Mouse (Mus musculus) neural tube, embryonic 12.5 days (tissue): Measurements from ENCODE around the gene Cnppd1. TPM values are rescaled to one million over a fixed set of nuclear protein-coding genes. Genes with fewer than 3 reads are reported as not detected.

ENCODE experiments used
- ATAC-seq: fragments of 200-750 bp; cut with Nextera tagmentation; 2 replicates; pipeline ENCODE4 v1.8.0; 2017; ENCODE audit warnings: low read depth, mild to moderate bottlenecking, moderate TSS enrichment, moderate library complexity; ENCODE audit not compliant: low FRiP score
- H3K27ac ChIP-seq: fragments of 300-500 bp; sonication (generic); 2 replicates; pipeline ENCODE4 v1.5.1; 2016
- H3K27me3 ChIP-seq: fragments of 300-500 bp; sonication (generic); replicated peaks from 2 replicates; pipeline ENCODE4 v1.6.1; 2016; ENCODE audit warnings: mild to moderate bottlenecking
- H3K36me3 ChIP-seq: fragments of 300-500 bp; sonication (generic); 2 replicates; pipeline ENCODE4 v1.6.1; 2016; ENCODE audit warnings: mild to moderate bottlenecking
- H3K4me1 ChIP-seq: fragments of 300-500 bp; sonication (generic); 2 replicates; pipeline ENCODE4 v1.6.1; 2016
- H3K4me2 ChIP-seq: fragments of 300-500 bp; sonication (generic); replicated peaks from 2 replicates; pipeline ENCODE4 v1.6.1; 2016; ENCODE audit warnings: mild to moderate bottlenecking
- H3K4me3 ChIP-seq: fragments of 300-500 bp; sonication (generic); 2 replicates; pipeline ENCODE4 v1.5.1; 2016
- H3K9ac ChIP-seq: fragments of 300-500 bp; sonication (generic); 2 replicates; pipeline ENCODE4 v1.6.1; 2016; ENCODE audit warnings: mild to moderate bottlenecking
- H3K9me3 ChIP-seq: fragments of 300-500 bp; sonication (generic); 2 replicates; pipeline ENCODE4 v1.6.1; 2016; ENCODE audit warnings: mild to moderate bottlenecking
- WGBS: fragments of 180-500 bp; shearing (Covaris S2); methylation state at CpG from one replicate; pipeline ENCODE4 v1.1.7; 2016; 5-methylcytosine and 5-hydroxymethylcytosine counted together
- polyA plus RNA-seq: library from polyadenylated mRNA; unstranded; fragments of >200 nt; fragmentation: Nextera tagmentation; extraction: Ambion mirVana; gene quantifications from 2 replicates; pipeline ENCODE4 v1.2.1, GENCODE M21; 2016

Gene Cnppd1
- polyA plus RNA-seq, 1 experiment from 2014 or later: 70.0 TPM

DNA sequence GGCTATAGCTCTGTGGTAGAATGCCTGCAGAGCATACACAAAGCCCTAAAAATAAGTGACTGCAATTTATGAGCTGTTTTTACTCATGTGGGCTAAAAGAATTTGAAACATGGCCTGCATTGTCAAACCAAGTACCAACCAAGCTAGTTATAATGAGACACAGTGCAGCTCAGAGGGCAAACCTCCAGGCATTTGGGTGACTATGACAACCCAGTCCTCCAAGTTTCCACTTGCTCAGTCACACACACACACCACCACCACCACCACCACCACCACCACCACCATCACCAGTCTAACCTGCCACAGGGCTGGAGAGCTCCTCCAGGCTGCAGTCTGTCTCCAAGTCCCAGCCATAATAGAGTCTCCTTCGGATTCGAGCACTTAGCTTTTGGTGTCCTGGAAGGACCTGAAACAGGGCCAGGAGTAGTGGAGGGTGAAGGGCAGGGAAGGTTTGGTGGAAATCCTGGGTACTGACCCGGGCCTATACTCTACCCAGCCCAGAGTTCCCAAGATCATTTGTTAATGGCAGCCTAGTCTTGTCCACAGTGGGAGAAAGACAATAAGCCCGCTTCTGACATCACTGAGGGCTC is 1.8 kb downstream of the Cnppd1 start:
- Histone ChIP-seq H3K4me2 (peak overlapping the region; percentile 93), H3K4me1 (peaks cover 24% of the 10 kb centered on the region), H3K9ac (peak overlapping the region; percentile 85), H3K36me3 (peaks cover 56% of the 10 kb centered on the region), H3K27me3 (no peaks in the 10 kb centered on the region), H3K9me3 (no peaks in the 10 kb centered on the region), H3K27ac (no peak overlapping the region), H3K4me3 (peak overlapping the region; percentile 76)
- ATAC-seq: no peak
- 58% methylated on average over 4 of the region's 4 CpGs for WGBS

DNA sequence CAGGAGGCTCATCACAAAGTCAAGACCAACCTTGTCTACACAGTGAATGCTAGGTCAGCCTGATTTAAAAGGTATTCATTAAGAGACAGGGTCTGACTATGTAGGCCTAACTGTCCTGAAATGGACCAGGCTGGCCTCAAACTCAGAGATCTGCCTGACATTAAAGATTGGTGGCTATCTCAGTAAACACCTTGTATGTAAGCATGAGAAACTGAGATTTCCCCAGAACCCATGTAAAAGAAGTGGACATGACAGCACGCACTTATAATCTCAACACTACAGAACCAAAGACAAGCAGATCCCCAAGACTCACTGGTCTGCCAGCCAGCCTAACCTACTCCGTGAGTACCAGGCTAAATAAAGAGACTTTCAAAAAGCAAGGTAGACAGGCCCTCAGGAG is 4.1 kb downstream of the Cnppd1 start:
- no peaks in the 10 kb centered on the region for H3K9me3 ChIP-seq
- no peak for ATAC-seq
- H3K4me3 ChIP-seq: no peak overlapping the region
- H3K27ac ChIP-seq: no peak overlapping the region
- peaks cover 45% of the 10 kb centered on the region for H3K36me3 ChIP-seq
- no peaks in the 10 kb centered on the region for H3K27me3 ChIP-seq
- no peak overlapping the region for H3K9ac ChIP-seq
- peaks cover 17% of the 10 kb centered on the region for H3K4me1 ChIP-seq
- WGBS: 94% methylated on average over 2 of the region's 2 CpGs
- no peak overlapping the region for H3K4me2 ChIP-seq

DNA sequence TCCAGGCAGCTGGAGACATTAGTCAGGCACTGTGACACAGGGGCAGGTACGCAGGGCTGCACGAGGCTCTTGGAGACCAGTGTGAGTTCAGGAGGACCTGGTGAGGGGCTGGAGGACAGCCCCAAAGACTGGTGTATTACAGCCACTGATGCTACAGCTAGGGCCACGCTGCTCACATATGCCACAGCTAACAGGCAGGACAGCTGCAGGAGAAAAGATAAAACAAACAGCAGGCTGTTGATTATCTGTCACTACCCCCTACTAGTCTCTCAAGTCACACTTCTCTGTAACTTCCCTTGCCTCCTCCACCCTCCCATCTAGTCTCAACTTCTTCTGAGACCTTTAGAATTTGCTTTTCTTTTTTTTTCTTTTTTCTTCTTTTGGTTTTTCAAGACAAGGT is 5.8 kb downstream of the Cnppd1 start:
- ATAC-seq: no peak
- H3K4me2 ChIP-seq: no peak overlapping the region
- H3K9ac ChIP-seq: no peak overlapping the region
- no peak overlapping the region for H3K27ac ChIP-seq
- no peaks in the 10 kb centered on the region for H3K27me3 ChIP-seq
- H3K4me1 ChIP-seq: peaks cover 17% of the 10 kb centered on the region
- H3K36me3 ChIP-seq: peaks cover 45% of the 10 kb centered on the region
- 71% methylated on average over 3 of the region's 3 CpGs for WGBS
- H3K9me3 ChIP-seq: no peaks in the 10 kb centered on the region
- no peak overlapping the region for H3K4me3 ChIP-seq

DNA sequence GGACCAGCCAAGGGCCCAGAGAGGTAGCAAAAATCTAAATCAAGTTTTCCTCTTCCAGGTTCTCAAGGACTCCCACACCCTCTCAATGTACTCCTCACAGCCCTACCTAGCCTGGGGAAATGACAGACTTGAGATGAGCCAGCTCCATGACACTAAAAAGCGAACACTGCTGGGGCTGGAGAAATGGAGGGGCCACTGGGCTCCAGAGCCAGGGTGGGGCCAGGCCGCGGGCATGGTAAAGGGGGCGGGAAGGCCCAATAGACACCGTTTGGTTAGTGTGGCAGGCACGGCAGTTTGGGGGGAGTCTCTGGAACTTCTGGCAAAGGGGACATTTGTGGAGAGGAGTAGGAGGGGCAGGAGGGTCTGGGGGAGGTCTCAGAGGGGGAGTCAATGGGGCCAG is 6.2 kb downstream of the Cnppd1 start:
- H3K4me3 ChIP-seq: no peak overlapping the region
- H3K36me3 ChIP-seq: peaks cover 45% of the 10 kb centered on the region
- no peak overlapping the region for H3K9ac ChIP-seq
- no peak overlapping the region for H3K4me2 ChIP-seq
- 81% methylated on average over 6 of the region's 6 CpGs for WGBS
- H3K9me3 ChIP-seq: no peaks in the 10 kb centered on the region
- no peak overlapping the region for H3K27ac ChIP-seq
- H3K4me1 ChIP-seq: peaks cover 13% of the 10 kb centered on the region
- no peaks in the 10 kb centered on the region for H3K27me3 ChIP-seq
- ATAC-seq: no peak

DNA sequence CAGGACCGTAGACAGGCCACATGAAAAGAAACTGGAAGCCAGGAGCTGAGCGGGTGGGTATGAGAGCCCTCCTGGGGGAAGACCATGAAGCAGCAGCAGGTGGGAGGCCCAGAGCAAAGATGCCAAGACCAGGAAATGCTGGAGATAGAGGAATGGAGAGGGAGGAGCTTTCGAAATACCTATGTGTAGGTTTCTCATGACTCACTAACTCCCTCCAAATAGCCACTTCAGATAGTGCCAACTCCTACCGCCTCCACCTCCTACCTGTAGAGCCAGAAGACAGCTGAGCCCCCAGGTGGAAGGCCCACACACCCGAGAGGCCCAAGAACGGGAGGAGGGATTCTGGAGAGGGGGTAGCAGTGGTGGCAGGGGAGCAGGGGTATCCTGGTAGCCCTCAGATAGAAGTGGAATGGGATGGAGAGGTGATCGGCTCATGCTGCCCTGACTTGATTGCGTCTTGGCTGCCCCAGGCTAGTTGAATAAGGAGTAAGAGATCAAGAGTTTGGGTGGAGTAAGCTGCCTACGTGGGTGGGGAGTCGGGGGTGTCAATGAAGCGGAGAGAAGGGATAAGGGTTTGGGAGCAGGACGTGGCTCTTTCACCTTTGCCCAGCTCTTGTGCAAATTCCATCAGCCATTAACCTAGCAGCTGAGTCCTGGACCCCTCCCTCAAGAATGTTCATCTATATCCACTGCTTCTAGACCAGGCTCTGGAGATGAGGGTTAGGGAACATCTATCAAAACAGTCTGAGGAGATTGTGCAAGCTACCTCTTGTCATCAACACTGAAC is 8.9 kb downstream of the Cnppd1 start, which contains the start of gene Slc23a3:
Gene Slc23a3, minus strand, starts transcription at position 470 of the 787 bp plus-strand sequence.
- no peak within 1 kb of the TSS for H3K9ac ChIP-seq

DNA sequence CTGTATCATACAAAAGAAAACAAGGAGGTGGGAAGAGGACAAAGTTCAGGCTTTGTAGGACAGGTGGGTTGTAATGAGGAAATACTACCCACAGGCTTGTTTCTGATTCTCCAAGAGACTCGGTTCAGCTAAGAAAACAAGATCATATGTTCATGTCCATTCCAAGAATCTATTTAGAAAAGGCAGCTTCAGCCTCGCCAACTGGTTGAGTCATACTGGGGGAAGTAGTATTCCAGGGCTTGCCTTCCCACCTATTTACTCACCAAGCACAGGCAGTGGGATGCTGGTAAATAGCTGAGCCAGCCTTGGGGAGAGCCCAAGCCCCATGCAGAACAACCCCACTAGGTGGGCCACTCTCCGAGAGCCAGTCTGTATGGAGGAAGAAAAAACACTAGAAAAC is 13.9 kb downstream of the Cnppd1 start:
- Histone ChIP-seq H3K9ac (no peak overlapping the region), H3K27ac (no peak overlapping the region), H3K4me2 (no peak overlapping the region), H3K9me3 (no peaks in the 10 kb centered on the region), H3K4me3 (no peak overlapping the region), H3K36me3 (no peaks in the 10 kb centered on the region), H3K27me3 (no peaks in the 10 kb centered on the region), H3K4me1 (peaks cover 12% of the 10 kb centered on the region; the same call in 1 of the 2 replicates)
- no peak for ATAC-seq
- 82% methylated on average over 3 of the region's 3 CpGs for WGBS

More for the DNA sequence above, 8.9 kb downstream of the Cnppd1 start, which contains the start of gene Slc23a3:
- Histone ChIP-seq H3K9me3 (no peaks in the 10 kb centered on the region), H3K4me3 (no peak within 1 kb of the TSS), H3K4me1 (no peaks in the 10 kb centered on the region), H3K36me3 (peaks cover 34% of the 10 kb centered on the region), H3K27ac (no peak within 1 kb of the TSS), H3K27me3 (no peaks in the 10 kb centered on the region), H3K4me2 (no peak within 1 kb of the TSS)
- WGBS: 65% methylated on average over 12 of the region's 12 CpGs
- ATAC-seq: no peak

DNA sequence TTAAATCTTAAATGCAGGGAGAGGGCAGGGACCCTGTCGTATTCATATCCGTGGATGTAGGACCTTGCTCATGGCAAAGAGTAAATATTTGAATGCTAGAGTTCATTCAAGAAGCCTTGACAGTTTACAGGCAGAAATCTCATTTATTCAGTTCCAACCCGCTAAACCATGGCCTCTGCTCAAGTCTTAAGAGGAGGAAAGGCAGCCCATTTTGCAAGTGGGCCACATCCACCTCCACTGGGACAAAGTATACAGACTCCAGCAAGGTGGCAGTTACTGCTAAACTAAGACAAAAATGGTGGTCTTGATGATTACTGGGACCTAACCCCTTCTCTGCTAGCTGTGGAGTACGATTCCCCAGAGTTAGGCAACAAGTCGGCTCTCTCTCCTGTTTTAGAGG is 17.1 kb downstream of the Cnppd1 start:
- 41% methylated on average over 5 of the region's 5 CpGs for WGBS
- ATAC-seq: no peak; the same call in 1 of the 2 replicates
- Histone ChIP-seq H3K4me2 (peak overlapping the region; percentile 63), H3K27me3 (no peaks in the 10 kb centered on the region), H3K4me1 (peaks cover 12% of the 10 kb centered on the region; the same call in 1 of the 2 replicates), H3K4me3 (peak overlapping the region; percentile 55), H3K9me3 (no peaks in the 10 kb centered on the region), H3K9ac (no peak overlapping the region), H3K27ac (no peak overlapping the region), H3K36me3 (no peaks in the 10 kb centered on the region)

DNA sequence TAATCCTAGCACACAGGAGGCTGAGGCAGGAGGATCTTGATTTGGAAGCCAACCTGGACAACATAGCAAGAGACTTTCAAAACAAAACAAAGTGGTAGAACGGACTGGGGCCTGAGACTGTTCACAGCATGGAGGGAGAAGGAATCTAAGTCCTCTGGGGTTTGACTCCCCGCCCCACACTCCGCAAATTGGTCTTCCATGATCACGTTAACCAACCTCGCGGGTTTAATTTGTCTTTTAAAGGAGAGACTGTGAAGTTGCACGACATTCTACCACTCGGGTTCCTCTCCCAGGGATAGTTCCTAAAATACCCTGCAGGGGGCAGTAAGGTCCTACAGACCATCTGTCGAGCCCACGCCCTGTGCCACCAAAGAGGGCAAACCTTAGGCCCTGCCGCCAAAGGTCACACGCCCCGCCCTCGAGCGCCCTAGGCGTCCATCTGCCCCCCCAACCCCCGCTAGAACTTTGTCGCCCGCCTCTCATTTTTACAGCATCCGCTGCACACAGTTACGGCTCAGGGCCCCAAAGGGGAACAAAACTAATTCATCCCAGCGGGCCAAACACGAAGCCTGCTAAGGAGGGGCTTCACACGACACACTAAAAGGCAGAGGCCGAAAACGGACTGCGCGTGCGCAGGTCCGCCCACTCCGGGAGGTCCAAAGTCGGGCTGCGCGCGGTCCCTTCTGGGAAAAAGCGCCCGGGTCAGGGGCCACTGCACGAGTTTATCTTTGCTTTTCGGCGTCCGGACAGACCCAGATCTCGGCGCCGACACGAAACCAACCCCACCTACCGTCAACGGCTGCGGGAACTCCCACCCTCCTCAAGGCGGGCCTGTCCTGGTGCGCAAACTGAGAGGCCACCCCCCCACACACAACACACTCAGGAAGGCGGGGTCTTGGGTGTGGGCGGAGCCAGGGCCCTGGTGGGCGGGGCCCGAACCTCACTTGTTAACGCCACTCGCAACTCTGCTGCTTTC is 17.9 kb downstream of the Cnppd1 start, which contains the start of gene Nhej1:
Gene Nhej1, minus strand, starts transcription at position 855 of the 976 bp plus-strand sequence.
- peak; percentile 92 for ATAC-seq
- no peaks in the 10 kb centered on the region for H3K9me3 ChIP-seq
- peak within 1 kb of the TSS; percentile 86 for H3K27ac ChIP-seq
- 1% methylated on average over 56 of the region's 56 CpGs for WGBS
- H3K36me3 ChIP-seq: no peaks in the 10 kb centered on the region
- H3K4me1 ChIP-seq: peaks cover 12% of the 10 kb centered on the region; the same call in 1 of the 2 replicates
- no peaks in the 10 kb centered on the region for H3K27me3 ChIP-seq
- peak within 1 kb of the TSS; percentile 61 for H3K9ac ChIP-seq
- peak within 1 kb of the TSS; percentile 63 for H3K4me2 ChIP-seq
- peak within 1 kb of the TSS; percentile 55 for H3K4me3 ChIP-seq

DNA sequence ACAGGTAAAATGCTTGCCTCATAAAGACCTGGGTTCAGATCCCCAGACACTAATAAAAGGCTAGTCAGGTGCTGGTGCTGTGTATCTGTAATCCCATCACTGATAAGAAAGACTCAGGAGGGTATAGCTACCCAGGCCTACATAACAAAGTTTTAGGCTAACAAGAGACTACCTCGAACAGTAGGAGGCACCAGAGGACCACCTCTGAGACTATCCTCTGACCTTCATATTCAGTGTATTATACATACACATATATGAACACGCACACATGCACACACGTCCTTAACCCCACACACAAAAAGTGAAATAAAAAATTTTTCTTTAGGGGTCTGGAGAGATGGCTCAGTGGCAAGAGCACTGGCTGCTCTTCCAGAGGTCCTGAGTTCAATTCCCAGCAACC is 20.3 kb downstream of the Cnppd1 start:
- Histone ChIP-seq H3K4me2 (no peak overlapping the region), H3K9me3 (no peaks in the 10 kb centered on the region), H3K4me1 (peaks cover 12% of the 10 kb centered on the region; the same call in 1 of the 2 replicates), H3K36me3 (no peaks in the 10 kb centered on the region), H3K27ac (no peak overlapping the region), H3K4me3 (no peak overlapping the region), H3K27me3 (no peaks in the 10 kb centered on the region), H3K9ac (no peak overlapping the region)
- 91% methylated on average over 3 of the region's 3 CpGs for WGBS
- no peak for ATAC-seq
